Mouse (Mus musculus) heart, adult 9 months (tissue): ENCODE measurements at regions not wholly inside any gene's neighbourhood (a gene's known extent, or its start where the extent isn't known, plus 50 kb on each side); places are given as distances from the start of the nearest gene placed in this dataset.

Experiments used
- DNase-seq, 2 experiments: peaks; one replicate each; pipeline ENCODE4 v3.0.0; 2022; ENCODE audit warnings: low spot score in 2 of 2

DNA sequence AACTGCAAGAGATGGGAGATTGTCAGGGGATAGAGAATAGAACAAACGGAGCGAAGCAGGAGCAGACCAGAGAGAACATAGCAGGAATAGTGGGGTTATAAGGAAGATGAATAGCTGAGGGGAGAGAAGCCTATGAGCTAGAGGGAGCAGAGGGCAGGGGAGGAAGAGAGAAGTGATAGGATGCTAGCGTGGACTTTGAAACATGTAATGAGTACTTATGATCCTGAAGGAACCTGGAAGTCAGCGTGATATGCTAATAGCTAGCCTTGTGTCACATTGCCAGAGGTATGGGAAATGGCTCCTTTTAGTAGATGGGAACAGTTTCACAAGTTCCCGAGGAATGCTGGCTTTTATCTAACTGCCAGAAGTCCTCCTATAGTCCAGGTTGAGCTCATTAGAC lies 51.8 kb downstream of the Calml3 start:
- no peak for DNase-seq

DNA sequence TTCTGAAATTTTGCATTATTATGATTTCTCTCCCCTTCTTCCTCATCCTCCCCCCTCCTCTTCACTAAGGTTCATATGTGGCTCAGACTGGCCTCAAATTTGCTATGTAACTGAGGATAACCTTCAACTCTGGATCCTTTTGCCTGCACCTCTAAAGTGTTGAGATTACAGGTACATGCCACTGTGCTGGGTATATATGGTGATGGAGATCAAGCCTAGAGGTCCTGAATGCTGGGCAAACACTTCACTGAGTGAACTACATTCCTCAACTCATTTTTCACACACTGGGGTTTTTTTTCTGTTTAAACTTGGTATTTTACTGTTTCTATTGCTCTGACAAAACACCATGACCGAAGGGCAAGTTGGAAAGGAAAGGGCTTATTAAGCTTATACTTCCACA lies 52.9 kb downstream of the Calml3 start:
- no peak for DNase-seq

GRCm38 (mm10) chr13:3750756-3751155 lies 53.4 kb downstream of the Calml3 start:
- peak; percentile 54 to 56 for DNase-seq

DNA sequence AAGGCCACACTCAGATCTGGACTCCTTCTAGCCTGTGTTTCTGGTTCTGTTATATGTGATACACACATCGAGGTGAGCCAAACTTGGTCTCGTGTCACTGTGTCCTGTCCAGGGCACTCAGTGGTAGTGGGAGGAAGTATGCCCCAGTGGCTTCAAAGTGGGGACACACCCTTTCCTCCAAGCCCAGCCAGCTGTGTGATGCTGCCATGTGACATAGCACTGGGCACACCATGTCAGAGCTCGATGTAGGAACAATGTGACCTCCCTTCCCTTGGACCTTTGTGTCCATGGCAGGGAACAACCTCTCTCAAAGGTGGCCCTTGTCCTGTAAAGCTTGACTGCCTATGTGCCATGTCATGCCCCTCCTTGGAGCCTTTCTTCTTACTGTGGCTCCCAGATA lies 54.5 kb downstream of the Calml3 start:
- peak in 1 of 2 experiments; percentile 61 for DNase-seq

GRCm38 (mm10) chr13:3748859-3749258 lies 55.3 kb downstream of the Calml3 start:
- DNase-seq: no peak

GRCm38 (mm10) chr13:3746524-3746923 lies 57.6 kb downstream of the Calml3 start:
- no peak for DNase-seq

DNA sequence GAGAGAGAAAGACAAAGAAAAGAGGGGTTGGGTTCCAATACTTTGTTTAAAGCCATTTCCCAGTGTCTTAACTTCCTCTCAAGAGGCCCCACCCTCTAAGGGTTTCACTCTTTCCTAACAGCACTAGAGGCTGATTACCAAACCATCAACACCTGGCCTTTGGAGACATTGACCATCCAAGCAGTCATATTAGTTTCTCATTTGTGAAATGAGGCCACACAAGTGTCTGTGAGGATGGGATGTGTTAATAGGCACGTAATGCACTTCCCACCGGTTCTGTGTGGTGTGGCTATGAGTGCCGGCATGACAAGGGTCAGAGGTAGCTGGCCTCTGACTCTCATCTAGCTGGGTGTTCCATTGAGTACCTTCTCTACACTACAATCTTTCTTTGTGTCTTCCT lies 59.2 kb downstream of the Calml3 start:
- no peak for DNase-seq

GRCm38 (mm10) chr13:3743692-3744457 lies 60.2 kb downstream of the Calml3 start:
- no peak for DNase-seq

DNA sequence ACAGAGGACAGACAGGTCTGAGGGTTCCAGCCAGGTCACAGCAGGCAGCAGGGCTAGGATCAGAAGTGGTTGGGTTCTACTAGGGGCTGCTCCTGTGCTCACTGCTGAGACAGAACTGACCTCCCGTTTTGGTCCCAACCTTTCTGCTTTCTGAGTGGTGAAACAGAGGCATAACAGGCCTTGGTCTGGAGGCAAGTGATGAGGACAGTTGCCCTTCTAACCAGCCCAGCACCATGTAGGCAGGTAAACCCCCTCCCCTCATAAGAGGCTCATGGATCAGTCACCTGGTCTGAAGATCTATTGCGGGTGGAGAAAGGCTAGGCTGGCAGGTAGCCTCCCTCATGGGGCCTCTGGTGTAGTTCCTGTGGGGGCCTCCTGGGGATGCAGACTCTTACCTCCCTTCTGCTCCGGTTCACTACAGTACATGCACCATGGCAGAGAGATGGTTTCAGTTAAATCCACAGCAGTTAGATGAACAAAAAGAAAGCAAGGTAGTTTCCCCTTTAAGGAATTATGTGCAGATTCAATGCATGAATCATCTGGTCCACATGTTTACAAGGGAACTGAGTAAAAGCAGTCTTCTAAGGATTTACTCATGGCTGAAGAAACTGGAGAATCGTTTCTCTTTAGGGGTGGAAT lies 61.2 kb downstream of the Calml3 start:
- no peak for DNase-seq

- no peak for DNase-seq
These were observed 61.9 kb downstream of the Calml3 start for GRCm38 (mm10) chr13:3742094-3742730.

- DNase-seq: no peak
These were observed 73.5 kb downstream of the Calml3 start for GRCm38 (mm10) chr13:3730699-3731021.

- peak in 1 of 2 experiments; percentile 74 for DNase-seq
These were observed 74.0 kb downstream of the Calml3 start for GRCm38 (mm10) chr13:3729926-3730698.

GRCm38 (mm10) chr13:3728888-3729287 lies 75.2 kb downstream of the Calml3 start:
- DNase-seq: no peak

GRCm38 (mm10) chr13:3726331-3726781 lies 77.8 kb downstream of the Calml3 start:
- peak; percentile 62 to 84 for DNase-seq

DNA sequence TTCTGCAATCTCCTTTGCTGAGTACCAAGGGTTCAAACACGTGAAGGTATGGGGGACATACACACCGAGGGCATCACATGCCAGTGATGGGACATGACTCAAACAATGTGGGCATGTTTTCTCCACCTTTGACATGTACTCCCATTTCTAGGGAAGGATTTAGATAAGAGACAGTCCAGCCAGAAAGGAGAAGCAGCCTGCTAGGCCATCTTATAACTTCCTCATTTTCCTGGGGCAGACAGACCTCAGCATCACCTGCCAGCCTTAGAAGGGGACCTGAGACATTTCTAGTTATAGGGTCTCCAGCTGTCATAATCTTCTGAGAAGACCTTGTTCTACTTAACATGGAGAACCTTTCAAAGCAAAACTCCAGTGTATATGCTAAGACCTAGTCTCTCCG lies 78.3 kb downstream of the Calml3 start:
- DNase-seq: no peak

DNA sequence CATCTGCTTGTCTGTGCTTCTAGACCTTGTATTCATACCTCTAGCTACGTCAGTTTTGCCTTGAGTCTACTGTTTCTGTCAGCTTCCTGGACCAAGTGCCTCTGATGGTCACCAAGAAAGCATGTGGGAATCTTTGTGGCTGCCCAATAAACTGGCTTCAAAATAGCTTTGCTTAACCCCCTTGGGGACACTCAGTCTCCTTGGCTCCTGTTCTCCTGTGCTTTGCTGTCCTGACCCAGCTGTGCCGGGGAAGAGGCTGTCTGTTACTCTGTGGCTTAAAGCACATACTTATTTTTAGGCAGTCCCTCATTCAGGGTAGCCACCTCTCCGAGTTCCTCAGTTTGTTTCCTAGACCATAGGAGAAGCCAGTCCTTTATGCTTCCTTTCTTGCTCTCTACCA lies 79.8 kb downstream of the Calml3 start:
- peak in 1 of 2 experiments; percentile 51 for DNase-seq

GRCm38 (mm10) chr13:3723458-3724143 lies 80.5 kb downstream of the Calml3 start:
- no peak for DNase-seq

DNA sequence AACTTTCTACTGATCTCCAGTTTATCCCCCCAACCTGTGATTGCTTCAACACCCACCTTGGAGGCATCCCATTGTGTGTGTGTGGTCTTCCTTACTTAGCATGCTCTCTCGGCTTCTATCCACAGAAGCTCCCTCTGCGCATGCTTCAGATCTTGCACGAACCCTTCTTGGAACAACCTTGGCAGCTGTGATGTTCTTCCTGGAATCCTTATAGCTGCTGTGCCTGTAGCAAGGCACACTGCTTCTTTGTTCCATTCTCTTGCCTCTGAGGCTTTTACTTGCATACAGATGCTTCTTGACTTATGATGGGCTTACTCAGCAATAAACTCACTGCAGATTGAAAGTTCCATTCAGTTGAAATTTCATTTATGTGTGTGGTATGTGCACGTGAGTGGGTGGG lies 81.2 kb downstream of the Asb13 start:
- DNase-seq: no peak

- DNase-seq: no peak
These were observed 78.8 kb downstream of the Asb13 start for GRCm38 (mm10) chr13:3712497-3713160.

- no peak for DNase-seq
These were observed 78.3 kb downstream of the Asb13 start for GRCm38 (mm10) chr13:3712088-3712487.
